Mouse (Mus musculus): Measurements from ENCODE around the gene Cpne4.

Gene Cpne4

GRCm38 (mm10) chr9:104890517-104890916 lies 343.4 kb downstream of the Cpne4 start:
- no peak for DNase-seq

- DNase-seq, result no peak
Measured at GRCm38 (mm10) chr9:104895360-104895759, 348.3 kb downstream of the Cpne4 start.

GRCm38 (mm10) chr9:104901118-104901517 lies 354.0 kb downstream of the Cpne4 start:
- no peak for DNase-seq

- no peak for DNase-seq
Measured at GRCm38 (mm10) chr9:104901827-104902226, 354.7 kb downstream of the Cpne4 start.

- DNase-seq, result no peak
Measured at GRCm38 (mm10) chr9:104912686-104913085, 365.6 kb downstream of the Cpne4 start.

GRCm38 (mm10) chr9:104913327-104913726 lies 366.2 kb downstream of the Cpne4 start:
- DNase-seq, result no peak

- DNase-seq, result no peak
Measured at GRCm38 (mm10) chr9:104921197-104921596, 374.1 kb downstream of the Cpne4 start.

- no peak for DNase-seq
Measured at GRCm38 (mm10) chr9:104922051-104922450, 375.0 kb downstream of the Cpne4 start.

GRCm38 (mm10) chr9:104928806-104929205 lies 381.7 kb downstream of the Cpne4 start:
- DNase-seq, result no peak

- DNase-seq, result no peak
Measured at GRCm38 (mm10) chr9:104940389-104940788, 393.3 kb downstream of the Cpne4 start.

GRCm38 (mm10) chr9:104950551-104950950 lies 403.5 kb downstream of the Cpne4 start:
- DNase-seq, result no peak

- DNase-seq, result no peak
Measured at GRCm38 (mm10) chr9:104952176-104952575, 405.1 kb downstream of the Cpne4 start.

GRCm38 (mm10) chr9:104972828-104973227 lies 425.7 kb downstream of the Cpne4 start:
- no peak for DNase-seq

- DNase-seq, result no peak
Measured at GRCm38 (mm10) chr9:104981934-104982548, 435.0 kb downstream of the Cpne4 start.

- DNase-seq, result no peak
Measured at GRCm38 (mm10) chr9:104998225-104998624, 451.1 kb downstream of the Cpne4 start.

- DNase-seq, result no peak
Measured at GRCm38 (mm10) chr9:105010721-105011120, 463.6 kb downstream of the Cpne4 start.

GRCm38 (mm10) chr9:105018186-105018585 lies 471.1 kb downstream of the Cpne4 start:
- DNase-seq, result no peak

- no peak for DNase-seq
Measured at GRCm38 (mm10) chr9:105028311-105028710, 481.2 kb downstream of the Cpne4 start.

- DNase-seq, result no peak
Measured at GRCm38 (mm10) chr9:105032572-105032971, 485.5 kb downstream of the Cpne4 start.

GRCm38 (mm10) chr9:105033641-105034040 lies 486.6 kb downstream of the Cpne4 start:
- no peak for DNase-seq

GRCm38 (mm10) chr9:105037847-105038246 lies 490.8 kb downstream of the Cpne4 start:
- DNase-seq, result no peak

GRCm38 (mm10) chr9:105046014-105046413 lies 498.9 kb downstream of the Cpne4 start:
- DNase-seq, result no peak

- DNase-seq, result no peak
Measured at GRCm38 (mm10) chr9:105048351-105048750, 501.3 kb downstream of the Cpne4 start.

GRCm38 (mm10) chr9:105049636-105050035 lies 502.6 kb downstream of the Cpne4 start:
- no peak for DNase-seq

- no peak for DNase-seq
Measured at GRCm38 (mm10) chr9:105050257-105050656, 503.2 kb downstream of the Cpne4 start.

Measured in thymus, postnatal 14 days (tissue).